Mouse (Mus musculus) lung, adult 18-20 months (tissue): Measurements from ENCODE around the gene Ypel1.

Source experiments
- DNase-seq, 2 experiments: peaks; one replicate each; pipeline ENCODE4 v3.0.0; 2022; ENCODE audit warnings: mixed read lengths in 2 of 2

Ypel1 gene

DNA sequence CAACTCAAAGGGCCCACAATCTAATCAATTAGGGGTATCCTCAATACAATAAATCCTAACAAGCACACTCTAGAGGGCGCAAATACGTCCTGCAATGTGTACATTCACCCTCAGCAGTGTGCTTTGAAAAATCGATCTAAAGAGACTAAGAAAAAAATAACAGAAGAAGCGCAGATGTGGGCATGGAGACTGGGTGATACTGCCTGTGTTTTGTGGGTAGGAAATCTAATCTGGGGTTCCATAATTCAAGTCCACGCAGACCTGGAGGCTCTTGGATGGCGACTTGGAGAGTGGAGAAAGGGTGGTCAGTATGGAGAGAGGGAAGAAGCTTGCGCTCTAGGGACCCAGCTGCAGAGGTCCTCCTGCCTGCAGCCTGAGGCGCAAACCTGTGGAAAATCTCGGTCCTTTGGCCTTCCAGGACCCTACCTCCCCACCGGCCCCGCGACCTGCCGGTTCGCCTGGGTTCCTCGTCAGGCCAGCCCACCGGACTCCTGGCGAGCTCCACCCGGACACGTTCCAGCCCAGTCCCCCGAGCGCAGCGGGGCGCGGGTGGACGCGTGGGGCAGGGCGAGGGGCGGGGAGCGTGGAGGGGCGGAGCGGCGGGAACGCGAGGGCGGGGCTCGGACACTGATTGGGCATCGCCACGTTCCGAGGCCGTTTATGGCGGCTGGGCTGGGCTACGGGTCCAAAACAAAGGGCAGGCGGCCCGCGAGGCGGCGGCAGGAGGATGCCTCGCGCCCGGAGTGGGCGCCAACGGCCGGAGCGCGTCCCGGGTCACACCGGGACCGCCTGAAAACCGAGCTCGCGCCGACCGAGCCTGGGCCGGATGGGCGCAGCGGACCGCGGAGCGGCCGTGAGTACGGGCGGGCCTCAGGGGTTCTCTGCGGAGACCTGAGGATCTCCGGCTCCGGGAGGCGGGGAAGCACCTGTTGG is at the start of gene Ypel1:
Gene Ypel1 (plus strand): TSS at position 186 of the 933 bp plus-strand sequence.
- peak; percentile 86 to 88 for DNase-seq

GRCm38 (mm10) chr16:17024469-17025148 is 44.9 kb upstream of the Ypel1 start:
- peak in 1 of 2 experiments; percentile 14 for DNase-seq

DNA sequence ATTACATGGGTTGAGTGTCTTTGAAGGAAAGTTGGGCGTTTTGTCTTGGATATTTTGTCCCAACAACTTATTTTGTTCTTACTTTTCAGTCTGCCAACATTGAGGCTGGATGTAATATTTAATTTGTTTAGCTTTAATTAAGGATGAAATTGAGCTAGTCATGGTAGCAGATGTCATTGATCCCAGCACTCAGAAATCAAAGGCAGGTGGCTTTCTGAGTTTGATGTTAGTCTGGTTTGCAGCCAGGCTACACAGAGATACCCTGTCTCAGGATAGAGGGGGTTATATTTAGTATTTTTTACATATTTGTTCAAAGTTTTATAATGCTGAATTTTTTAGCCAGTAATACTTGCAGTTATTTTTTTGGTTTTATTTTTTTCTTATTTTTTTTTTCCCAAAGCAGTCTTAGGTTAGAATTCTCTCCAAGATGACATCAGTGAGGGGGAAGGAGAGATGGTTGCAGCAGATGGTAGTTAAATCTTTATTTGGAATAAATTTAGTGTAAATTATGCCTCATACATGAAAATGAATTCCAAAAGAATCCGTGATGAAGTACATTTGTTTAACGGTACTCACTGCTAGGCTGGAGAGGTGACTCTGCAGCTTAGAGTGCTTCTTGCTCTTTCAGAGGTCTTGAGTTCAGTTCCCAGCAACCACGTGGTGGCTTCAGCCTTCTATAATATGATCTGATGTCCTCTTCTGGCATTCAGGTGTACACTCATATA is 39.4 kb upstream of the Ypel1 start:
- no peak for DNase-seq

GRCm38 (mm10) chr16:17033754-17034153 is 35.7 kb upstream of the Ypel1 start:
- no peak for DNase-seq

- DNase-seq, result no peak
Measured at GRCm38 (mm10) chr16:17040716-17041115, 28.8 kb upstream of the Ypel1 start.

- DNase-seq, result no peak
Measured at GRCm38 (mm10) chr16:17041417-17041816, 28.1 kb upstream of the Ypel1 start.

- DNase-seq, result no peak
Measured at GRCm38 (mm10) chr16:17044320-17044719, 25.2 kb upstream of the Ypel1 start.

DNA sequence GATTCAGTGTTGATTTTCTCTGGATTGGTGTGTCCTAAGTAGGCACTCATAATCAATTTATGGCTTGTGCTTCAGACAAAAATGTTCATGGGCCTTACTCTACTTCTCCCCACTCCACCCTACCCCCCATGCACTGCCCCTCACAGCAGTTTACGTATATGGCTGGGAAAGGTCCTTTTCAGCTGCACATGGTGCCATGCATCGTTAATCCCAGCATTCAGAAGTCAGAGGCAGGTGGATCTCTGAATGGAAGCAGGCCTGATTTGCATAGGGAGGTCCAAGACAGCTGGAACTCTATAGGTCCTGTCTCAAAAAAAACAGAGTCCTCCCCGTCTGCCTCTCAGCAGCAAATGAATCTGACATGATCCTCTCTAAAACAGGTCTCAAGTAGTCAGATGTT is 24.2 kb upstream of the Ypel1 start:
- DNase-seq, result no peak

GRCm38 (mm10) chr16:17049886-17050285 is 19.6 kb upstream of the Ypel1 start:
- DNase-seq, result no peak

- no peak for DNase-seq
Measured at GRCm38 (mm10) chr16:17052087-17052486, 17.4 kb upstream of the Ypel1 start.

GRCm38 (mm10) chr16:17053903-17054302 is 15.6 kb upstream of the Ypel1 start:
- DNase-seq, result no peak

DNA sequence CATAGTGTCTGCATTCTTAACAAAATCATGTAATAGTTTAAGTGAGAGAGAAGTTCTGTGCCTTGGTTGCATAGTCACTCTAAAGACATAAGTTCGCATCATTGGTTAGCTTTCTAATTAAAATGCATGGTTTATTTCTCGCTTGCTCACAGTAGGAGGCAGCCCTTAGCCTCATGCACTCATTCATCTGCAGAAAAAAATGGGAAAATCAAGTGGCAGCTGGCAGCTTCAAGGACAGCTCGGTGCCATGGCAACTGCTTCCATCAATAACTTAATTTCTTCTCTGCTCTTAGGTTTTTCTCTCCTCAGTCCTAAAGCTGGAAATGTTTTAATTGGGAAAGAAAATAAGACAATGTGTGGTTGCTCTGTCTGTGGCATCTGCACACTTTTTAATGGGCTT is 13.9 kb upstream of the Ypel1 start:
- DNase-seq, result no peak

DNA sequence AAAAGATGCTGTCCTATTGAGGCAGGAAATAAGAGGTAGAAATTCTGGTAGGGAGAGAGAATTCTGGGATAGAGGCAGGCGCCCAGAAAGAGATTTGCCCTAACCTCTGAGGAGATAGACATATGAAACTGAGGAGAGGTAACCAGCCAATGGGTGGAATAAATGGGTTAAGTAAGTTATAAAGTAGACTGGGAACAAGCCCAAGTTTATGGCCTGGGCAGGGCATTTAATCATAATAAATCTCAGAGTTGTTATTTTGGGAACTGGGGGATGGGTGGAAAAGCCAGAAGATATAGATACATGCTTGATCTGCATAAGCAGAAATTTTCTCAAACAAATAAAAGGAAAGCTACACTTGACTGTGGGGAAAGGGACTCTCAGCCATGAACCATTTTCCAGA is 7.2 kb upstream of the Ypel1 start:
- no peak for DNase-seq

DNA sequence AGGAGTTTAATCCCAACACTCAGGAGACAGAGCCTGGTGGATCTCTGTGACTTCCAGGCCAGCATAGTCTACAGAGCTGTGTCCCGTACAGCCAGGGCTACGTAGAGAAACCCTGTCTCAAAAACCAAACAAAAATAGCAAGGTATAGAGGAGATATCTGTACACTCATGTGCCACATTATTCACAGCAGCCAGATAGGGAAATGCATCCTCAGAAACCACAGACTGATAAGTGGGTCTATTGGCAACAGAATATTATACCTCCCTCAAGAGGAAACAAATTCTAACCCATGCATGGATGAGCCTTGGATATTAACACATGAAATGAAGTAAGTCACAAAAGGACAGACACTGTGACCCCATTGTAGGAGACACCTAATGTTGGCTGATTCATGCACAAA is 1.9 kb upstream of the Ypel1 start:
- no peak for DNase-seq

DNA sequence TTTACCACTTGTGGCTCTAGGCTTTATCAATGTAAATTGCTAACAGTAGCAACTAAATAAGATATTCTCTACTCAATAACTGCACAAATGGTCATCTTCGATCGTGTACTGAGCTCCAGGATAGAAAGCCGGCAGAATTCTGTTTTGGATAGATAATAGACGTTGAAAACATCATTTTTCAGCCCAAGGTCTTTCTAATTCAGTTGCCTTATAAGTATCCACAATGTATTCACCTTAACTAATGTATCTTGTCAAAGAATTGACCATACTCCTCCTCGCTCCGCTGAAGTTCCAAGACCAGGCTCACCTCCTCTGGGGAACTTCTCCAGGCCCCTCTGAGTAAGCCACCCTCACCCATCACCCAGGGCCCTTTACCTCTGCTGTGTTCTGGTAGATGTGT is 1.2 kb downstream of the Ypel1 start:
- no peak for DNase-seq

- no peak for DNase-seq
Measured at GRCm38 (mm10) chr16:17073000-17073399, 3.5 kb downstream of the Ypel1 start.

- no peak for DNase-seq
Measured at GRCm38 (mm10) chr16:17076301-17076700, 6.8 kb downstream of the Ypel1 start.

DNA sequence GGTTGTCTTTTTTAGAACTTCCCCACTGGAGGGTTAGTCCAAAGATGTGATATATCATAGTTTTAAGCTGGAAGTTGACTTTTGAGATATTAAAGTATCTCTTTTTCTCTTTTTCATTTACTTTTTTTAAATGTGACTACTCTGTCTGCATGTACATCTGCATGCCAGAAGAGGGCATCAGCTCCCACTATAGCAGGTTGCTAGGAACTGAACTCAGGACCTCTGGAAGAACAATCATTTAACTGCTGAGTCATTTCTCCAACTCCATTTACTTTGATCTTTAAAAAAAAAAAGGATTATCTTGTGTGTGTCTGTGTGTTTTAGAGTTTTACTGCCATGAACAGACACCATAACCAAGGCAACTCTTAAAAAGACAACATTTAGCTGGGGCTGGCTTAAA is 7.4 kb downstream of the Ypel1 start:
- DNase-seq, result no peak

- DNase-seq, result peak in 1 of 2 experiments; percentile 12
Measured at GRCm38 (mm10) chr16:17078101-17078500, 8.6 kb downstream of the Ypel1 start.

DNA sequence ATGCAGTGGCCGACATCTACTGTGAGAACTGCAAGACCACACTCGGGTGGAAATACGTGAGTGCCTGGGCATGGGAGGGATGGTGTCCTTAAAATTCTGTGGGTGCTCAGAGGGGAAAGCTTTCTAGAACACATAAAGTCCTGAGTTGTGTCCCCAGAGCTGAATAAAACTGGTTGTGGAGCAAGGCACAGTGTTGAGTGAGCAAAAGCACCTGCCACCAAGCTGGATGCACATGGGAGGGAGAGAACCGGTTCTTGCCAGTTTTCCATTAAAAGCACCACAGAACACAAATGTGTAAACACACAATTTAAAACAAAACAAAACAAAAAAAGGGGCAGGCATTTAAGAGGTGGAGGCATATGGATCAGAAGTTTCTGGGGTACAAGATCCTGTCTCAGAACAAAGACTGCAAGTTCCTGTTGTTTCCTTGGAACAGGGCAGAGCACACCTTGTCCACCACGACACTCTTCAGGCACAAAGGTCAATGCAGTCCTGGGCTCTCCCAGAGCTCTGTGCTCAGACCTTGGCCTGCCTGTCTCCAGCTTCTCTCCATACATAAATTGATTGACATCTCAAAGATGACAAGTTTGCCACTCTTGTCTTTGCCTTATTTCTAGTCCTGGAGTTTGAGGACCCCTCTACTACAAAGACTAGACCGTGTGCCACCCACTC is 12.8 kb downstream of the Ypel1 start:
- DNase-seq, result peak; percentile 23 to 26

DNA sequence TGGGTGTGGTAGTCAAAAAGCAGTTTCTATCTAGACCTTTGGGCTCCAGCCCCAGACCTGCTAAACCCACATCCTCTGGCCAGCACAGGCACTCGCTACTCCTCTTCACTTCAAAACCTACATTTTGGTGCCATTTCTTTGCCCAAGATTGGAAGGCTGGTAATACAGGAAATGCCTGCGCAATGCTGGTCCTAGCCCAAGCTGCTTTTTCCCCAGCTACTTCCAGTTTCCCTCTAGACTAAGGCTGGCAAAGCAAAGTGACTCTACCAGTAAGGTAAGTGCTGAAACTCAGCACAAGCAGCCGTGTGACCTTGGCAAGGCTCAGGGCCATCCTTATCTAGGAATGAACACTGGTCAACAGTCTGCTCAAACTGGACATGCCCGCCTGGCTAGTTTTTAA is 16.1 kb downstream of the Ypel1 start:
- peak; percentile 39 to 66 for DNase-seq

GRCm38 (mm10) chr16:17086241-17086640 is 16.7 kb downstream of the Ypel1 start:
- DNase-seq, result no peak

- no peak for DNase-seq
Measured at GRCm38 (mm10) chr16:17086669-17087193, 17.2 kb downstream of the Ypel1 start.
